Mouse (Mus musculus): ENCODE data around the gene Oxsr1. TPM values are rescaled to one million over a fixed set of nuclear protein-coding genes. Genes with fewer than 3 reads are reported as not detected.

The Oxsr1 gene
- polyA plus RNA-seq, 1 experiment from 2014 or later = 13.6 TPM

DNA sequence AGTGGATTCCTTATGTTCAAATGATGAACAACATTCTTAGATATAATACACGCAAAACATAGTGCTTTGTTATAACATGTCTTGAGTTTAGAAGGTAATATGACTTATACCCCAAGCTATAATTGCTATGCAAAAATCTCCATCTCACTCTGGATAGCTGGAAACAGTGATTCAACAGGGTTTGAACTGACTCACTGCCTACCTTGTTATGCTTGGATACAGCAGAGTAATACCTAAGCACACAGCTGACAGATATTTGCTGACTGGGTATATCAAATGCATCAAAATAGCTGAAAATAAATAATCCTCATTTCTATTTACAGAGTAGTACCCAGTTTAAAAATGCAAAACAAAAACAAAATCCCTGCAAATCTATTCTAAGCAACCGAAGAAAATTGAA lies 63.4 kb downstream of the Oxsr1 start:
- H3K27ac ChIP-seq = no peak overlapping the region
- no peaks in the 10 kb centered on the region for H3K4me1 ChIP-seq
- no peaks in the 10 kb centered on the region for H3K27me3 ChIP-seq (ENCODE audit: insufficient read depth, poor library complexity, severe bottlenecking)
- DNase-seq (ENCODE audit: low spot score) = no peak
- 95% methylated on average over 2 of the region's 2 CpGs for WGBS
- no peak overlapping the region for H3K4me3 ChIP-seq
- no peaks in the 10 kb centered on the region for H3K9me3 ChIP-seq
- peaks cover 76% of the 10 kb centered on the region for H3K36me3 ChIP-seq

DNA sequence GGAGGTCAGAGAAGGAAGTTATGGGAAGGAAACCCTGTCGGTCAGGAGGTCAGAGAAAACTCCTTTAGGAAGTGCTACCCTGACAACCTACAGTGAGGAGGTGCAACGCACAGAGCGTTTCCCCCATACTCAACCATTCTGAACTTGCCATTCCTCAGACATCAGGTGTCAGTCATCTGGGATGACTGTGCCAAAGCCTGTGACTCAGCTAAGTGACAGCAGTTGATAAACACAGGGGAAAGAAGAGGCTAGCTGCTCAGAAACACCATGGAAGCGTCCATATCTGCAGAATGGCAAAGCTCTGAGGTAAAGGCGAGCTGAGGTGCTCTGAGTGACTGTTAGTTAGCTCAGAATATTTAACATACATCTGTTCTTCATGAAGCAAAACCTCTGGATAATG lies 64.1 kb downstream of the Oxsr1 start:
- Histone ChIP-seq H3K27ac (no peak overlapping the region), H3K9me3 (no peaks in the 10 kb centered on the region), H3K36me3 (peaks cover 79% of the 10 kb centered on the region), H3K27me3 (ENCODE audit: insufficient read depth, poor library complexity, severe bottlenecking) (no peaks in the 10 kb centered on the region), H3K4me1 (no peaks in the 10 kb centered on the region), H3K4me3 (no peak overlapping the region)
- DNase-seq (ENCODE audit: low spot score) = peak; percentile 43
- 80% methylated on average over 5 of the region's 5 CpGs for WGBS

DNA sequence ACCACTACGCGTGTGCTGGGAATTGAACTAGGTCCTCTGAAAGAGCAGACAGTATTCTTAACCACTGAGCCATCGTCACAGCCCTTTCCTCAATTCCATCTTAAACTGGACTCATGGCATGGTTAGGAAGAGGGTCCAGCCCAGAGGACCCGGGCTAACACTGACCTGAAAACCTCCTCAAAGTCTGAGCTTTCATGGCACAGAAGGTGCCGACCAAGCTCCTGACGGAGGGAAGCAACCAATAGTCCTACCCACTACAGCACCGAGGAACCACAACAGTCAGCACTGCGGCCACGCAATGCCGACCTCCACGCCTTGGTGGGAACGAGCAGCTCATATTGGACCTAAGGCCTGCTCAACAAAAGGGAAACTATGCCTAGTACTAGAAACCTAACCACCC lies 66.1 kb downstream of the Oxsr1 start:
- no peak overlapping the region for H3K27ac ChIP-seq
- H3K9me3 ChIP-seq = no peaks in the 10 kb centered on the region
- H3K4me1 ChIP-seq = no peaks in the 10 kb centered on the region
- H3K36me3 ChIP-seq = peaks cover 69% of the 10 kb centered on the region
- 97% methylated on average over 12 of the region's 12 CpGs for WGBS
- H3K4me3 ChIP-seq = no peak overlapping the region
- H3K27me3 ChIP-seq (ENCODE audit: insufficient read depth, poor library complexity, severe bottlenecking) = no peaks in the 10 kb centered on the region
- DNase-seq (ENCODE audit: low spot score) = peak; percentile 68

DNA sequence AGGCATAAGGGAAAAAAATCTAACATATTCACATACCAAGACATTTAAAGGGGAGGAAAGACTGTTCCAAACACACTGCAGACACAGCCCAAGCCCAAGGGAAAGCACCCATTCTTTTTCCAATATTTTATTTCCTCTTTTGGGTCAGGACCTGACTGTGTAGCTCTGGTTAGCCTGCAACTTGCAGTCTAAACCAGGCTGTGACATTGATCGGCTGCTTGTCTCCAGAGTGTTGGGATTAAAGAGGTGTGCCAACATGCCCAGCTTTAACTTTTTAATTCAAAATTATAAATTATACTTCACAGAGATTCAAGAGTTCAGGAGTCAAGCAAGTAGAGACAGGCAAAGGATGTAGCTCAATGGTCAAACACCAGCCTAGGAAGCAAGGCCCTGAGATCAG lies 67.1 kb downstream of the Oxsr1 start:
- H3K4me3 ChIP-seq = no peak overlapping the region
- peak; percentile 51 for DNase-seq (ENCODE audit: low spot score)
- no peaks in the 10 kb centered on the region for H3K27me3 ChIP-seq (ENCODE audit: insufficient read depth, poor library complexity, severe bottlenecking)
- peaks cover 74% of the 10 kb centered on the region for H3K36me3 ChIP-seq
- no peak overlapping the region for H3K27ac ChIP-seq
- H3K4me1 ChIP-seq = no peaks in the 10 kb centered on the region
- 91% methylated on average over 1 of the region's 1 CpGs for WGBS
- no peaks in the 10 kb centered on the region for H3K9me3 ChIP-seq

DNA sequence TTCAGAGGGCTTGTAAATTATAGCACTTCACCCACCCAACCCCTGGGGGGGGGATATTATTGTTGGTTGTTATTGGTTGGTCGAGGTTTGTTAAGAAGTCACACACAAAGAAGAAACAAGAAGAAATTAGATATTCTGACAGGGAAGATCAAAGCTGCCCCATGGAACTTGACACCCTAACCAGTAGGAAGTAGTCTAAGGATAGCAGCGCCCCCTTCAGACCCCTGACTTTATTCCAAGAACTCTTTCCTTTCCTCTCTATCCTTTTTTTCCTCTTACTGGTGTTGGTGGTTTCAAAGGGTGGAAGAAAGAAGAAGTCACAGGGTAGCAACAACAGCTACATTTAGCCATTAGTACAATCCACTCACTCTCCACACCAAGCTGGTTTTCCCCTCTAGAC lies 68.0 kb downstream of the Oxsr1 start:
- Histone ChIP-seq H3K9me3 (no peaks in the 10 kb centered on the region), H3K4me1 (no peaks in the 10 kb centered on the region), H3K4me3 (no peak overlapping the region), H3K27me3 (ENCODE audit: insufficient read depth, poor library complexity, severe bottlenecking) (no peaks in the 10 kb centered on the region), H3K36me3 (peaks cover 74% of the 10 kb centered on the region), H3K27ac (no peak overlapping the region)
- 95% methylated on average over 2 of the region's 2 CpGs for WGBS
- peak; percentile 16 for DNase-seq (ENCODE audit: low spot score)

DNA sequence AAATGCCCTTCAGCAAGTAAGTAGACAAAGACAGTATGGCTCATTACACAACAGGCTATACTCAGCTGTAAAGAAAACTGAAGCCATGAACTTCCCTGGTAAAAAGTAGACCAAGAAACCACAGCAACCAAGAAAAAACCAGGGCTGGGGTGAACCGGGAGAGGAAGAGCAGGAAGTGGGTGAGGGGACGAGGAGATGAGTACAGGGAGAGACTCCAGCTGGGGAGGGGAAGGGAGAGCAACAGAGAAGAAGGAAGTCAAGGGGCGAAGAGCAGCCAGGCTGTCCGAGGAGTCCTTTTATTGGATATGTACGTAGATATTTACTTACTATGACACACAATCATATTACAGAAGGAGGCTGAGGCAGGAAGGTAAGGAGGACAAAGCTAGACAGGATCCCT lies 74.2 kb downstream of the Oxsr1 start:
- no peak overlapping the region for H3K4me3 ChIP-seq
- DNase-seq (ENCODE audit: low spot score) = peak; percentile 54
- WGBS = 83% methylated on average over 5 of the region's 5 CpGs
- H3K36me3 ChIP-seq = peaks cover 55% of the 10 kb centered on the region
- no peaks in the 10 kb centered on the region for H3K27me3 ChIP-seq (ENCODE audit: insufficient read depth, poor library complexity, severe bottlenecking)
- no peaks in the 10 kb centered on the region for H3K9me3 ChIP-seq
- no peaks in the 10 kb centered on the region for H3K4me1 ChIP-seq
- no peak overlapping the region for H3K27ac ChIP-seq

DNA sequence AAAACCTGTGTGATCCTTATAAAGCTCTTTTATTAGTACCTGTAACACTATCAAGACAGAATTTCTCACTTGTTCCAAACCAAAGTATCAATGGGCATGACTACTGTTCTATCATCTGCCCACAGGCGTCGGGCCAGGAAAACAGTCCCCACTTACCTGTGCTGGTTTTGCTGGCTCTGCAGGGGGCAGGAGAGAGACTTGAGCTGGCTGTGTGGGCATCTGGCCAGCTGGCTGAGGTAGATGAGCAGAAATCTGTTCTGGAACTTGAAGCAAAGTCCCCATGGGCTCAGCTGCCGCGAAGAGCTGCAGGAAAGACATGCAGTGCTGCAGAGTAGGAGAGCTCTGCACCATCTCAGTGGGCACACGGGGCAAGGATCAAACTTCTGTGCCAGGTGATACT lies 75.4 kb downstream of the Oxsr1 start:
- WGBS = 91% methylated on average over 5 of the region's 5 CpGs

DNA sequence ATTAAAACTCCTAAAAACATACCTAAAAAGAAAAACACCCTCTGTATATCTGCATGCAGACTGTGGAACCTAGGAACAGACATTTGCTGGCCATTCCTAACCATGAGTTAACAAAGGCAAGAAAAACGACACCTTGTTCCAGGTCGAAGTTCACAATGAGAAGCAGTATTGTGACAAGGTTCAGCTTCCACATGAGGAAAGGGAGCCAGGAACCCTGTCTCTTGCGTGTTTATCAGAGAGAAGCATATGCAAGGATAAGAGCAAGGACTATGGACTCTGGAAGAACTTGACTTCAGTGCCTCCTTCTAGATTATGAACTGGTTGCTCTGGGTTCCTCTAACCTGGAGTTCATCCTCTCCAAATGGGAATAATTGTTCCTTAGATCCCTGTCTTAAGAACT lies 78.2 kb downstream of the Oxsr1 start:
- Histone ChIP-seq H3K4me1 (no peaks in the 10 kb centered on the region), H3K27ac (no peak overlapping the region), H3K9me3 (no peaks in the 10 kb centered on the region), H3K4me3 (no peak overlapping the region), H3K27me3 (ENCODE audit: insufficient read depth, poor library complexity, severe bottlenecking) (no peaks in the 10 kb centered on the region), H3K36me3 (peaks cover 66% of the 10 kb centered on the region)
- WGBS = 84% methylated on average over 3 of the region's 3 CpGs
- DNase-seq (ENCODE audit: low spot score) = peak; percentile 35

More for the DNA sequence above, 75.4 kb downstream of the Oxsr1 start:
- Histone ChIP-seq H3K27ac (no peak overlapping the region), H3K4me3 (no peak overlapping the region), H3K9me3 (no peaks in the 10 kb centered on the region), H3K27me3 (ENCODE audit: insufficient read depth, poor library complexity, severe bottlenecking) (no peaks in the 10 kb centered on the region), H3K36me3 (peaks cover 65% of the 10 kb centered on the region), H3K4me1 (no peaks in the 10 kb centered on the region)
- DNase-seq (ENCODE audit: low spot score) = peak; percentile 42

DNA sequence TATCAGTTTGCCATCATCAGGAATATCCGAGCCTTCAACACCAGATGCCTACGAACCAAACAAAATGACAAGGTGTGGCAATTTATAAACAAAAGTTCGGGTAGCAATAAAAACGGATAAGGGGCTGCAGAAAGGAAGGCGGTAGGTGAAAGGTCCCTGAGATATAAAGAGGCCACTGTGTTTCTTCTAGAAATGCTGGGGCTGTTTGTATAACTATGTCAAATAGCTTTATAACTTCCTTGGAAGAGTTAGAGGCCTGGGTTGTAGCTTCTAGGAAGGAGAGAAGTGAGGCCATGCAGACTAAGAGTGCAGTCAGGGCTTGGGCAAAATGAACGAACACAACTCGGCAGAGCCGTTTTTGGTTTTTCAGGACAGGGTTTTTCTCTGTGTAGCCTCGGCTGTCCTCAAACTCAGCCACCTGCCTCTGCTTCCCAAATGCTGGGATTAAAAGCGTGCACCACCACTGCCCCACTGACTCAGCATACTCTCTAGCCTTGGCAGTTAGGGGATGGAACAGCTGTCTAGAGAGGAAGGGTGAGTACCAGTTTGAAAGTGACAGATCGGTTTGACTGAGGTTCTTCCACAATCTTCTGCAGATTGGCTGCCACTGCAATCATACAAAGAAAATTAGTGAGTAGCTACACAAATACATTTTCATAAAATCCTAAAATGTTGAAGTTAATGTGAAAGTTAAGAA lies 80.9 kb downstream of the Oxsr1 start:
- no peaks in the 10 kb centered on the region for H3K4me1 ChIP-seq
- peak; percentile 27 for DNase-seq (ENCODE audit: low spot score)
- H3K9me3 ChIP-seq = no peaks in the 10 kb centered on the region
- H3K27me3 ChIP-seq (ENCODE audit: insufficient read depth, poor library complexity, severe bottlenecking) = no peaks in the 10 kb centered on the region
- H3K27ac ChIP-seq = no peak overlapping the region
- no peak overlapping the region for H3K4me3 ChIP-seq
- WGBS = 83% methylated on average over 11 of the region's 11 CpGs
- H3K36me3 ChIP-seq = peaks cover 61% of the 10 kb centered on the region

DNA sequence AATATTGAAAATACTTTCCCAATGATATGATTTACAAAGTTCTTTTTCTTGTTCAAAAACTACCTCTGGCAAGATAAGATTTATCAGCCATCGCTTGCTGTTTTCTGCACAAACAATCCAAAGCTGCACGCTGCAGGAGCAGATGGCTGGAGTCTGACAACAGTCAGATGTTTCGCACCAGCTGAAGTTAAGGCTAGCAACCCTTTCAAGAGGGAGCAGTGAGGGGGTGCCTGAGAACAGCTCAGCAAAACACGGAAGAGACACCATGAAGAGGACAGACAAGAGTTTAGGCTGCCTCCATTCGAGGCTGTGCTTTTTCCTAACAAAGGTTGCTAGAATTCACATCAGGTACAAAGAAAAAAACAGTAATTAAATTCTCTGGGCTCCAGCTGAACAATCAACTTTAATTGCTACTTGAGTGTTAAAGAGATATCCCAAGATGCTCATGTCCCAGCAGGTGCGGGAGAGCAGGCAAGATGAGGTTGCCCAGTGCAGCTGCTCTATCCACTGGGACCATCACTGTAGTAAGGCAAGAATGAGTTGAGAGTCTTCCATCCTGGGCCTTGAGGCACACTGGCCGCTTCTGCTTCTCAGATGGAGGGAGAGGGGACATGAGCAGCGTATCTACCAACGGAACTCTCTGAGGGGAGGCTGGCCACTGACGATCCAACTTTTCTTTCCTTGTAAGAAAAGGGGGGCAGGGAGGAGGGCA lies 81.8 kb downstream of the Oxsr1 start:
- 90% methylated on average over 10 of the region's 10 CpGs for WGBS
- H3K36me3 ChIP-seq = peaks cover 57% of the 10 kb centered on the region
- peak; percentile 61 for DNase-seq (ENCODE audit: low spot score)

DNA sequence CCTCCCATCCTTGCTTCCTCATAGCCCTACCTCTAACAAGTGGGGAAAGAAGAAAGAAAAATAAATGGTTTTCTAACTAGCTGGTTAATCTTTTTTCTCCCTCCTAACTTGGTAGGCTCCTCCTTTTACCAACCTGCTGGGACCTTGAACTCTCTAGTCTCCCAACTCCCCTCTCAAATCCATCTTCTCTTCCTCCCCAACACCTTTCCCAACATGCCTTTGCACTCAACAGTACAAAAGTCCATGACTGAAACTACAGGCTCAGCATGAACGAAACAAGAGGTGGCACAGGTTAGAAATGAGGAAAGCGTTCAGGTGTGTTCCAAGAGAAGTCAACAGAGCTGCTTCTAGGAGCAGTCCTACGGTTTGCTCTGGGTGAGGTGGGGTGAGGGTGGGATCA lies 83.0 kb downstream of the Oxsr1 start:
- 90% methylated on average over 3 of the region's 3 CpGs for WGBS
- peak; percentile 16 for DNase-seq (ENCODE audit: low spot score)
- no peak overlapping the region for H3K4me3 ChIP-seq
- H3K27ac ChIP-seq = no peak overlapping the region
- peaks cover 49% of the 10 kb centered on the region for H3K36me3 ChIP-seq
- H3K4me1 ChIP-seq = no peaks in the 10 kb centered on the region
- H3K27me3 ChIP-seq (ENCODE audit: insufficient read depth, poor library complexity, severe bottlenecking) = no peaks in the 10 kb centered on the region
- no peaks in the 10 kb centered on the region for H3K9me3 ChIP-seq

More for the DNA sequence above, 81.8 kb downstream of the Oxsr1 start:
- no peaks in the 10 kb centered on the region for H3K9me3 ChIP-seq
- no peak overlapping the region for H3K27ac ChIP-seq
- no peaks in the 10 kb centered on the region for H3K4me1 ChIP-seq
- H3K27me3 ChIP-seq (ENCODE audit: insufficient read depth, poor library complexity, severe bottlenecking) = no peaks in the 10 kb centered on the region
- H3K4me3 ChIP-seq = no peak overlapping the region

DNA sequence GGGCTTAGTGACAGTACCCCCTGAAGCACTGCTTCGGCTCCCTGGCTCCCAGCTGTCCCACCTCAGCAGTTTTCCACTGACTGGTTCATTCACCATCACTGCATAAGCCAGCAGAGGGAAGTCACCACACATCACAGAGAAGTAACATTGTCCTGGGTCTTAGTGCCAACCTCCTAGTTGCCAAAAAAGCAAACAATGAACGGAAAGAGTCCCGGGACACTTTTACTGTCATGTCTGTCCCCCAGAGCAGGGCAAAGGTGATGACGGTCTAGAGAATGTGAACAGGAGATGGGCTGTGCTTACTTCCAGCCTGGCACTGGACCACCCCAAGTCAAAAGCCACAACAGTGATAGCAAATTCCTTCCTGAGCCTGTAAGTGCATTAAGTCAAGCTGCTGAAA lies 83.4 kb downstream of the Oxsr1 start:
- Histone ChIP-seq H3K36me3 (peaks cover 44% of the 10 kb centered on the region), H3K27me3 (ENCODE audit: insufficient read depth, poor library complexity, severe bottlenecking) (no peaks in the 10 kb centered on the region), H3K27ac (no peak overlapping the region), H3K4me1 (no peaks in the 10 kb centered on the region), H3K4me3 (no peak overlapping the region), H3K9me3 (no peaks in the 10 kb centered on the region)
- WGBS = 81% methylated on average over 4 of the region's 4 CpGs
- DNase-seq (ENCODE audit: low spot score) = peak; percentile 68

DNA sequence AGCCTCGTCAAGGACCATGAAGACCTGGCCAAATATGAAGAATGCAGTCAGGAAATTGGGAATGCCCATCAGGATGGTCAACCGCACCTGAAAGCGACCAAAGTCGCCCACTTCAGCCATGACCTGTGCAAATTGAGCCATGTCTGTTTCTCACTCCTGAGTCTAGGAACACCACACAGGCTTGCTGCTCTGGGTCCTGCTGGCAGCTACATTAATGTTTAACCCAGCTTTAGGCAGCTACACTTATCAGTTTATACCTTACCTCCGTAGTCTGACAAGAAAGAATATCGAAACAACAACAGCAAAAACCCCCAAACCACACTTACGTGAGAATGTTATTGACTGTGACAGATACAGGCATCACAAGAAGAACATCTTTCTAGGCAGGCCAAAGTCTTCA lies 90.7 kb downstream of the Oxsr1 start:
- H3K4me1 ChIP-seq = peaks cover 3% of the 10 kb centered on the region; the same call in 1 of the 2 replicates
- no peaks in the 10 kb centered on the region for H3K27me3 ChIP-seq (ENCODE audit: insufficient read depth, poor library complexity, severe bottlenecking)
- DNase-seq (ENCODE audit: low spot score) = no peak
- no peak overlapping the region for H3K4me3 ChIP-seq
- H3K36me3 ChIP-seq = peaks cover 2% of the 10 kb centered on the region; the same call in 1 of the 2 replicates
- 90% methylated on average over 7 of the region's 7 CpGs for WGBS
- no peak overlapping the region for H3K27ac ChIP-seq
- H3K9me3 ChIP-seq = no peaks in the 10 kb centered on the region
